Mouse (Mus musculus): ENCODE results near the gene Matk. TPM values are rescaled to one million over a fixed set of nuclear protein-coding genes. Genes with fewer than 3 reads are reported as not detected.

Matk gene
- polyA plus RNA-seq, 1 experiment from 2014 or later, result 1.6 TPM

DNA sequence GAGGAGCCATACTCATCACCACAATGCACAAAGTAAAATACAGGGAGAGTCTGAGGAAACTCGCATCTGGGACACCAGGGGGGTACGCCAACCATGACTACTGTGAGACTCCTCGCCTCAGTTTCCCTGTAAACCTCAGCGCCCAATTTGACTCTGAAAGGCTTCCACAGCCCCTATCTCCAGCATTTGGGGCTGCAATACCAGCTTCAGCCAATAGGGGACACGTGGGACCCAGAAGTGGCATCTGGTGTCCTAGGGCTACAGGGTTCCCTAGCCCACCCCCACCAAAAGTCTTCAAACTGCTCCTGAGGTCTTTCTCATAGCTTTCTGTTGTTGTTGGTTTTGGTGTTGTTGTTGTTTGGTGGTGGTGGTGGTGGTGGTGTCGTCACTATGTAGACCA is 35.9 kb downstream of the Matk start:
- Histone ChIP-seq H3K9ac (no peak overlapping the region), H3K27me3 (peaks cover 47% of the 10 kb centered on the region), H3K4me1 (replicated peaks) (peaks cover 32% of the 10 kb centered on the region), H3K9me3 (replicated peaks) (no peaks in the 10 kb centered on the region), H3K36me3 (no peaks in the 10 kb centered on the region), H3K4me2 (no peak overlapping the region), H3K4me3 (no peak overlapping the region), H3K27ac (no peak overlapping the region)
- 30% methylated on average over 6 of the region's 6 CpGs for WGBS
- ATAC-seq (replicated peaks; ENCODE audit: insufficient number of reproducible peaks, insufficient read depth, low FRiP score, low read depth), result no peak

DNA sequence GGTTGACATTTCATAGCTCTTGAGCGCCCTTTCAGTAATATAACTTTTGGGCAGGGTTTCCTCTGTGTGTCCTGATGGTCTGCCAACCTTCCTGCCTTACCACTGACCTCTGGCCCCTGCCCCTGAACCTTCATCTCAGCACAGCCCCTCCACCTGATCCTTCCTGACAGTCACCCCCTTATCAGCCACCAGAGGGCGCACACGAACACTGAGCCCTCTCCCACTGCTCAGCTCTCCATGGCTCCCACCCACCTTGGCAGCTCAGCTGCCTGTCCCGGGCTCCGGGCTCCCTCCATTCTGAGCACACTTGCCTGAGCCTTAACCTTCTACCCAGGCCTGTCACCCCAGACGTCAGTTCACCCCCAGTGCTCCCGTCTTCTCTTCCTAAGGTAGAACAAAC is 36.5 kb downstream of the Matk start:
- Histone ChIP-seq H3K36me3 (no peaks in the 10 kb centered on the region), H3K9me3 (replicated peaks) (no peaks in the 10 kb centered on the region), H3K4me1 (replicated peaks) (peaks cover 39% of the 10 kb centered on the region), H3K4me2 (no peak overlapping the region), H3K27me3 (peaks cover 40% of the 10 kb centered on the region), H3K27ac (no peak overlapping the region), H3K4me3 (no peak overlapping the region), H3K9ac (no peak overlapping the region)
- ATAC-seq (replicated peaks; ENCODE audit: insufficient number of reproducible peaks, insufficient read depth, low FRiP score, low read depth), result no peak
- WGBS, result 2% methylated on average over 7 of the region's 7 CpGs

DNA sequence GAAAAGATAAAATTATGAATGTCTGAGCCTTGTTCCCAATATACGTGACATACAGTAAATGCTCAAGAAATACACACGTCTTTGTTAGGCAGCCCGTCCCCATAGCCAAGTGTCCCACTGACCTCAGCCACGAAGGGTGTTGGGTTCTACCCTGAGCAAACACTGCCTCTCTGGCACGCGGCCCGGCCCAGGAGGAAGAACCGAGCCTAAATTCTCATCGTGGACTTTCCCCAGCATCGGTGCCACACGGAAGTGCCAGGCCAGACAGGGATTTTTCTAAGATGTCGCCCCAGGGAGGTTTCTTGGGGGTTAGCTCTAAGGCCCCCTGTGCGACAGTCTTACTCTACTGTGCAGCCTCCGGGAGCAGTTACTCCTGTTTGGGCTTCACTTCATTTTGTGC is 37.1 kb downstream of the Matk start:
- Histone ChIP-seq H3K27me3 (peaks cover 35% of the 10 kb centered on the region), H3K27ac (no peak overlapping the region), H3K9ac (no peak overlapping the region), H3K9me3 (replicated peaks) (no peaks in the 10 kb centered on the region), H3K4me3 (no peak overlapping the region), H3K36me3 (no peaks in the 10 kb centered on the region), H3K4me2 (no peak overlapping the region), H3K4me1 (replicated peaks) (peaks cover 43% of the 10 kb centered on the region)
- WGBS, result 58% methylated on average over 14 of the region's 14 CpGs
- no peak for ATAC-seq (replicated peaks; ENCODE audit: insufficient number of reproducible peaks, insufficient read depth, low FRiP score, low read depth)

DNA sequence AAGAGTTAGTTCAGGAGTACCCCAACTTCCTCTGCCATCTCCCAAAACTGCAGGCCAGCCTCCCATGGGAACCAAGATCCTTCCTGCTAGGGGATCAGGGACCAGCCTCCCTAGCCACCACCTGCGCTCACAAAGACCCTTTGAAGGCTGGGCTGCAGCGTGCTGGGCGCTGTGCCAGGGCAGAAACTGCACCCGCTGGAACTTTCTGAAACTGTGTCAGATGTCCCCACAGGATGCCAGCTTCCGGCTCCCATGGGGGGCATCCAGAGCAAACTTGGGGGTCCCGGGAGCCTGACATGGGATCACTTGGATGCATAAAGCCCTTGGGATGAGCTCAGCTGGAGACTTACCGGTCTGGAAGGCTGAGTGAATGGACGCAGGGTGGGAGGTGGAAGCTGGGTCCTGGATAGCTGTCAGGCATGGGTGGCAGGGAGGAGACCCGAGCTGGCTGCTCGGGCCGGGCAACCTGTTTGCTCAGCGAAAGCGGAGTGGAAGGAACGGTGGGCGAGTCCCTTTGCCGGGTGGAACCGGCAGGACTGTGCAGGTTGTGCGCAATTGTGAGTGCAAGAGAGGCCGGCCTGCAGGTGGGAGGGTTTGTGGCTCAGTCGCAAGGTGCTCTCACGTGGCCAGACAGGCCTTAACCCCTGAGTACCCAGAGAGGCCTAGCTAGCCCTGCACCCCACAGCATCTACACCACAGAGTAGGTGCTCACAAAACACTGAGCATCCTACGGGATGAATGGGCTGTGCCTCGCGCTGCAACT is 38.1 kb downstream of the Matk start:
- 24% methylated on average over 24 of the region's 24 CpGs for WGBS

DNA sequence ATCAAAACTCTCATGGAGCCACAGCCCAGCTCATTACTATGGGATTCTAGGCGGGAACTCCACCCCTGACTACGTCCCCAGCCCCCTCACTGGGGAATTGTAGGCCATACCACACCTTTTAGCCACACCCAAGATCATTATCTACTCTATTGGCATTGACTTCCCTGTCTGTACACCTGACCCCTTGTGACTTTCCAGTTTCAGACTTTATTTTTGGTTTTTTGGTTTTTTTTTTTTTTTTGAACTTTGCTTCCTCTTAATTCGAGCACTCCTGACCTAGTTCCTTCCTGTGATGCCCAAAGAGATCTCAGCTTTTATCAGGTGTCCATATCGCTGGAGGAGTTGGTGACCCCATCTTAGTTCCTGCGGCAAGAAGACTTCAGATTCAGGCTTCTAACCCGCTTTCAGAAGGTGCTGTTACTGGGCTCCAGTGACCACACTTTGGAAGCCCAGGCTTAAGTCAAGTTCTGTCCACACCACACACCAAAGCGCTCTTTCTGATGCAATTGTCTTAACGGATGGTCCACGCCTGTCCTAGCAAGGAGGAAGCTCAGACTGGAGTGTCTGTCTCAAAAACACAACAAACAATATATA is 38.9 kb downstream of the Matk start, which contains the start of gene Tjp3:
Tjp3 (minus strand) TSS at position 71 of the 594 bp plus-strand sequence.
- no peak within 1 kb of the TSS for H3K9ac ChIP-seq
- H3K4me2 ChIP-seq, result peak within 1 kb of the TSS; percentile 19; the same call in 1 of the 2 replicates
- no peak for ATAC-seq (replicated peaks; ENCODE audit: insufficient number of reproducible peaks, insufficient read depth, low FRiP score, low read depth)
- H3K4me1 ChIP-seq (replicated peaks), result peaks cover 43% of the 10 kb centered on the region
- peak within 1 kb of the TSS; percentile 7; the same call in 1 of the 2 replicates for H3K27ac ChIP-seq
- WGBS, result 61% methylated on average over 9 of the region's 9 CpGs
- no peaks in the 10 kb centered on the region for H3K36me3 ChIP-seq
- H3K9me3 ChIP-seq (replicated peaks), result no peaks in the 10 kb centered on the region
- peak within 1 kb of the TSS; percentile 71; the same call in 1 of the 2 replicates for H3K4me3 ChIP-seq
- H3K27me3 ChIP-seq, result peaks cover 29% of the 10 kb centered on the region

More for the DNA sequence above, 38.1 kb downstream of the Matk start:
- Histone ChIP-seq H3K27me3 (peaks cover 29% of the 10 kb centered on the region), H3K9me3 (replicated peaks) (no peaks in the 10 kb centered on the region), H3K4me1 (replicated peaks) (peaks cover 46% of the 10 kb centered on the region), H3K4me2 (peak overlapping the region; percentile 19; the same call in 1 of the 2 replicates), H3K9ac (no peak overlapping the region), H3K27ac (peak overlapping the region; percentile 7; the same call in 1 of the 2 replicates), H3K36me3 (no peaks in the 10 kb centered on the region), H3K4me3 (peak overlapping the region; percentile 7; the same call in 1 of the 2 replicates)
- no peak for ATAC-seq (replicated peaks; ENCODE audit: insufficient number of reproducible peaks, insufficient read depth, low FRiP score, low read depth)

DNA sequence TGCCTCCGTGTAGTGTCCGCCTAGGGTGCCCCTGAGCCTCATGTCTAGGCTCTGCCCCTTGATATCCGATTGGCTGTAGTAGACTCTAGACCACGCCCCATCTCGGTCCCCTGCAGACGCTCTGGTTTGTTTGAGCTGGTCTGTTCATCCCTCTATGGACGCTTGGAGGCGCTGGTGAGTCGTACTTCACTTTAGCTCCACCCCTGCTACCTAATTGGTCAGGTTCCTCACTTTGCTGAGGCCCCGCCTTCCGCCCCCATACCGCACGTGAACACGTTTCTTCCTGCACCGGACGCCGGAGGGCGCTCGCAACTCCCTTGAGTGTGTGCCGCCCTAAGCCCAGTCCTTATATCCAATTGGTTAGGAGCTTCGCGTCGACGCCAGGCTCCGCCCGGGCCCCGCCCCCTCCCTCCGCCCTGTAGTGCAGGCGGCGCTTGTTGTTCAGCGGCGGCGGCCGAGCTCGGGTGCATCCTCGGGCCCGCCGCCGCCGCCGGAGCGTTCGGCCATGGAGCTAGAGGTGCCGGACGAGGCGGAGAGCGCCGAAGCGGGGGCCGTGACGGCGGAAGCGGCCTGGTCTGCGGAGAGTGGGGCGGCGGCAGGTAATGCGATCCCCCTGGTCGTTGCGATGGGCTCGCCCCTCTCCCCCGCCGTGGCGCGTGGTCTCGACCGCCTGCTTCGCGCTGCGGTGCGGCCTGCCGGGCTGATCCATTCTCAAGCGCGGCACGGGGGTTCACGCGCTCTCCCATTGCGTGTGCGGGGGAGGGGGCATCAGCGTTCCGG is 40.0 kb downstream of the Matk start, which contains the start of gene Pip5k1c:
Pip5k1c (plus strand) TSS at position 410 of the 780 bp plus-strand sequence.
- H3K4me3 ChIP-seq, result peak within 1 kb of the TSS; percentile 71
- ATAC-seq (replicated peaks; ENCODE audit: insufficient number of reproducible peaks, insufficient read depth, low FRiP score, low read depth), result peak; percentile 95
- WGBS, result under 1% methylated on average over 78 of the region's 80 CpGs
- H3K9ac ChIP-seq, result peak within 1 kb of the TSS; percentile 87
- no peaks in the 10 kb centered on the region for H3K9me3 ChIP-seq (replicated peaks)
- peaks cover 49% of the 10 kb centered on the region for H3K4me1 ChIP-seq (replicated peaks)
- peak within 1 kb of the TSS; percentile 88 for H3K27ac ChIP-seq
- H3K27me3 ChIP-seq, result peaks cover 28% of the 10 kb centered on the region
- H3K36me3 ChIP-seq, result no peaks in the 10 kb centered on the region
- peak within 1 kb of the TSS; percentile 93 for H3K4me2 ChIP-seq

DNA sequence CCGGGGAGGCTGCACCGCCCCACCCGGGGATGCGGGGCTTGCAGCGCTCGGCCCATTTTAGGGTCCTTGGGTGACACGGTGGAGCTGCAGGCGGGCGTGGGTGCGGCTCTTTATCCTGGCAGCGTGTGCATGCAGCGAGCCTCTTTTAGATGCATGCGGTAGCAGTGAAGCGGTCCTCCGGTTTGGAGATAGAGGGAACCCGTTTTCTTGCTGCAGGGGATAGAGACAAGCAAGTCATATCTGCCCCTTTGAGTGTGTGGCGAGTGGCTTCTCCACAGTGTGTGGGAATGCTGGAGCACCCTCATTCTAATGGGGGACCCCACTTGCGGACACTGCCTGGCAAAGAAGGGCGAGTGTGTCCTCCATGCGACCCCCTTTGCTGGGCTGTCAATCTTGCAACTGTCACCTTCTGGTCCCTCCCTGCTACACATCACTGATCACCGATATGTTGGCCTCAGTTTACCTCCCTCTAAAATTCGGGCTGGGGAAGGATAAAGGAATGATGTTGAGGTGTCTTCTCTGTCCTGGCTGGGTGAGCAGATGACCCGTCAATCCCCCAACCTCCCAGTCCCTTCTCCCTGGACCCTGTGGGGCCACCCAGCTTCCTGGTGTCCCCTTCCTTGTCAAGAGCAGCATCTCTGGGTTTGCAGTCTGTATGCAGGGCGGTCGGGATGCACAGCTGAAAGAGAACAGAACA is 40.7 kb downstream of the Matk start:
- Histone ChIP-seq H3K36me3 (no peaks in the 10 kb centered on the region), H3K4me2 (peak overlapping the region; percentile 93), H3K9ac (peak overlapping the region; percentile 87), H3K27me3 (peaks cover 21% of the 10 kb centered on the region), H3K4me3 (peak overlapping the region; percentile 71), H3K4me1 (replicated peaks) (peaks cover 57% of the 10 kb centered on the region), H3K9me3 (replicated peaks) (no peaks in the 10 kb centered on the region), H3K27ac (peak overlapping the region; percentile 88)
- ATAC-seq (replicated peaks; ENCODE audit: insufficient number of reproducible peaks, insufficient read depth, low FRiP score, low read depth), result no peak
- WGBS, result 3% methylated on average over 25 of the region's 25 CpGs

DNA sequence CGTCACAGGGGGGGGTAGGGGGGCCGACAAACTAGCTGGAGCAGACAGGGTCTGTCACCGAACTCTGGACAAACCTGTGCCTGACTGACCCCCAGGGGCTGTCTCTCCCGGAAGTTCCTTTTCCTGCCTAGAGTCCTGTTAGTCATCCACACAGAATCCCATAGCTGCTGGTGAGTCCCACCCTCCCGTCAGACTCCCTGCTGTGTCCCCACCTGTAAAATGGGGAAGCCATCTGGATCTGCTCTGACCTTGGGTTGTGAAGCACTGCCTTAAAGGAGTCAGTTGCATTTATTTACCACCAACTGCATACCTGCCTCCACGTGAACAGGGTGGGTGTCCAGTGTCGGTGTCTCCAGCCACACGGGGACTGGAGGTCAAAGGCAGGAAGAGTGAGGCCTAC is 41.7 kb downstream of the Matk start:
- Histone ChIP-seq H3K9ac (peak overlapping the region; percentile 87), H3K27me3 (peaks cover 20% of the 10 kb centered on the region), H3K4me1 (replicated peaks) (peaks cover 60% of the 10 kb centered on the region), H3K27ac (no peak overlapping the region), H3K4me3 (peak overlapping the region; percentile 71), H3K9me3 (replicated peaks) (no peaks in the 10 kb centered on the region), H3K36me3 (no peaks in the 10 kb centered on the region), H3K4me2 (peak overlapping the region; percentile 93)
- WGBS, result 47% methylated on average over 8 of the region's 8 CpGs
- no peak for ATAC-seq (replicated peaks; ENCODE audit: insufficient number of reproducible peaks, insufficient read depth, low FRiP score, low read depth)

DNA sequence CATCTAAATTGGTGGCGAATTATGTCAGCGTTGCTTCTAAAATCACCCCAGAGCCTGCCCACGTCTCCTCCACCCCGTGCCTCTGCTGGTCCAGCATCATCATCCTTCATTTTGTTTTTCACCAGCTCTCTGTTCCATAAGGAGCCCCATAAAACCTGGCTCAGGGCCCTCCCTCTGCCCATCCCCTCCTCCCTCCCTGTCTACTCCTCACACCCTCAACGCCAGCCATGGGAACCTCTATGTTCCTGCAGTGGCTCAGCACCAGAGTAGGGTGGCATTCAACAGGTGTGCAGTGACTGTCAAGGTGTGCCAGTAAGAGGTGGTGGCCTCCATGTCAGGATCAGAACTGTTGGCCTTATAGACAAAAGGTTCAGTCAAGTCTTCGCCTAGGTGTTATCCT is 42.5 kb downstream of the Matk start:
- WGBS, result 85% methylated on average over 6 of the region's 6 CpGs
- Histone ChIP-seq H3K4me2 (peak overlapping the region; percentile 93; the same call in 1 of the 2 replicates), H3K9ac (no peak overlapping the region), H3K27me3 (peaks cover 12% of the 10 kb centered on the region), H3K27ac (no peak overlapping the region), H3K36me3 (no peaks in the 10 kb centered on the region), H3K9me3 (replicated peaks) (no peaks in the 10 kb centered on the region), H3K4me3 (no peak overlapping the region), H3K4me1 (replicated peaks) (peaks cover 66% of the 10 kb centered on the region)
- ATAC-seq (replicated peaks; ENCODE audit: insufficient number of reproducible peaks, insufficient read depth, low FRiP score, low read depth), result no peak

DNA sequence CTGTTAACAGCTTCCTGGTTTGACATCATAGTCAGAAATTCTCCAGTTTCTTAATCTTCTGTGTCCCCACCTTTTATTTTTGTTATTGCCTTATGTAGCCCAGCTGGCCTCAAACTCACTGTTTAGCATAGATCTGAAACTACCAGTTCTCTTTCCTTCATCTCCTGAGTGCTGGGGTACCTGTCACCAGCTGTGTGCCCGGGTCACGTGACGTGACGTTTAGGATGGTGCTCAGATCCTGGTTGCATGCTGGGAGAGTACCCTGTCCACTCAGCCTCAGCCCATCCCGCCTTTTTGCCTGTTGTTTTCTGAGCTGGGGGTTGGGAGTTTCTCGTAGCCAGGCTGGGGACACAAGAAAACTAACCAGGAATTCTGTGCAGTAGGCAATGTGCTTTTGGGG is 44.5 kb downstream of the Matk start:
- no peak for ATAC-seq (replicated peaks; ENCODE audit: insufficient number of reproducible peaks, insufficient read depth, low FRiP score, low read depth)
- WGBS, result 71% methylated on average over 6 of the region's 6 CpGs
- no peaks in the 10 kb centered on the region for H3K36me3 ChIP-seq
- no peak overlapping the region for H3K9ac ChIP-seq
- H3K27me3 ChIP-seq, result no peaks in the 10 kb centered on the region
- no peak overlapping the region for H3K4me3 ChIP-seq
- H3K27ac ChIP-seq, result peak overlapping the region; percentile 75
- H3K9me3 ChIP-seq (replicated peaks), result no peaks in the 10 kb centered on the region
- peaks cover 73% of the 10 kb centered on the region for H3K4me1 ChIP-seq (replicated peaks)
- peak overlapping the region; percentile 16; the same call in 1 of the 2 replicates for H3K4me2 ChIP-seq
